Mouse (Mus musculus): ENCODE data around the gene Prkce.

Gene Prkce

GRCm38 (mm10) chr17:86254285-86254684 lies 86.7 kb downstream of the Prkce start:
- in situ Hi-C loops (cut with MboI, MseI): no loop called here

GRCm38 (mm10) chr17:86254978-86255377 lies 87.4 kb downstream of the Prkce start:
- in situ Hi-C loops (cut with MboI, MseI): no loop called here

- in situ Hi-C loops (cut with MboI, MseI): no loop called here
Measured at GRCm38 (mm10) chr17:86256730-86257131, 89.1 kb downstream of the Prkce start.

GRCm38 (mm10) chr17:86261067-86261466 lies 93.5 kb downstream of the Prkce start:
- in situ Hi-C loops (cut with MboI, MseI): no loop called here

GRCm38 (mm10) chr17:86263985-86264649 lies 96.5 kb downstream of the Prkce start:
- in situ Hi-C loops (cut with MboI, MseI): no loop called here

GRCm38 (mm10) chr17:86266051-86266450 lies 98.5 kb downstream of the Prkce start:
- in situ Hi-C loops (cut with MboI, MseI): no loop called here

- in situ Hi-C loops (cut with MboI, MseI): no loop called here
Measured at GRCm38 (mm10) chr17:86267126-86267760, 99.7 kb downstream of the Prkce start.

GRCm38 (mm10) chr17:86269639-86270038 lies 102.1 kb downstream of the Prkce start:
- in situ Hi-C loops (cut with MboI, MseI): no loop called here

GRCm38 (mm10) chr17:86270523-86270922 lies 102.9 kb downstream of the Prkce start:
- in situ Hi-C loops (cut with MboI, MseI): no loop called here

- in situ Hi-C loops (cut with MboI, MseI): no loop called here
Measured at GRCm38 (mm10) chr17:86271277-86271676, 103.7 kb downstream of the Prkce start.

GRCm38 (mm10) chr17:86272961-86273360 lies 105.4 kb downstream of the Prkce start:
- in situ Hi-C loops (cut with MboI, MseI): no loop called here

- in situ Hi-C loops (cut with MboI, MseI): no loop called here
Measured at GRCm38 (mm10) chr17:86273566-86274349, 106.2 kb downstream of the Prkce start.

- in situ Hi-C loops (cut with MboI, MseI): no loop called here
Measured at GRCm38 (mm10) chr17:86274350-86274744, 106.8 kb downstream of the Prkce start.

GRCm38 (mm10) chr17:86276381-86276780 lies 108.8 kb downstream of the Prkce start:
- in situ Hi-C loops (cut with MboI, MseI): no loop called here

GRCm38 (mm10) chr17:86277032-86277798 lies 109.6 kb downstream of the Prkce start:
- in situ Hi-C loops (cut with MboI, MseI): no loop called here

GRCm38 (mm10) chr17:86277999-86278526 lies 110.5 kb downstream of the Prkce start:
- in situ Hi-C loops (cut with MboI, MseI): no loop called here

GRCm38 (mm10) chr17:86279751-86280150 lies 112.2 kb downstream of the Prkce start:
- in situ Hi-C loops (cut with MboI, MseI): no loop called here

GRCm38 (mm10) chr17:86283741-86284140 lies 116.2 kb downstream of the Prkce start:
- in situ Hi-C loops (cut with MboI, MseI): no loop called here

GRCm38 (mm10) chr17:86285058-86285457 lies 117.5 kb downstream of the Prkce start:
- in situ Hi-C loops (cut with MboI, MseI): no loop called here

GRCm38 (mm10) chr17:86286747-86287271 lies 119.2 kb downstream of the Prkce start:
- in situ Hi-C loops (cut with MboI, MseI): no loop called here

- in situ Hi-C loops (cut with MboI, MseI): no loop called here
Measured at GRCm38 (mm10) chr17:86292711-86293110, 125.1 kb downstream of the Prkce start.
